Mouse (Mus musculus) Patski (cell line): ENCODE data around the gene Best3. TPM values are rescaled to one million over a fixed set of nuclear protein-coding genes. Genes with fewer than 3 reads are reported as not detected.
A peak's percentile ranks its signal among the peaks of the same experiment; 100 is the strongest.

Experiments
- ATAC-seq: fragments of 100-300 bp; one replicate; pipeline ENCODE4 v1.8.0; 2021
- CTCF ChIA-PET: fragments of 350-600 bp; sonication (Branson Sonifier 250); formaldehyde crosslinking; loops from one replicate; lab custom pipeline; 2022; ENCODE audit warnings: inconsistent platforms; lab: Charles Lee
- POLR2A ChIA-PET: fragments of 350-600 bp; sonication (Branson Sonifier 250); formaldehyde crosslinking; loops from one replicate; lab custom pipeline; 2022; ENCODE audit warnings: antibody characterized with exemption, inconsistent platforms; lab: Charles Lee
- DNase-seq: peaks from one replicate; pipeline ENCODE4 v3.0.0-alpha.2; 2011; ENCODE audit warnings: low read depth, low spot score
- H3K27me3 ChIP-seq: fragments of 371-371 bp; one replicate; pipeline ENCODE4 v1.5.1; 2021
- CTCF ChIP-seq: fragments of 100-300 bp; IDR thresholded peaks from one replicate; pipeline ENCODE4 v1.5.1; 2021
- in situ Hi-C: fragments of 300-500 bp; cut with MboI; formaldehyde crosslinking; loops from 3 replicates; pipeline ENCODE4 v1.11.1; 2018; ENCODE audit warnings: low pct_unique_long_range_greater_than_20kb, mixed read lengths
- polyA plus RNA-seq: library from polyadenylated mRNA; unstranded; gene quantifications from one replicate; pipeline ENCODE4 v1.2.3, GENCODE M21; 2021

The Best3 gene
- polyA plus RNA-seq, 1 experiment from 2014 or later, result not detected

- POLR2A ChIA-PET, result no interaction called here
- no peak for TF ChIP-seq CTCF
- DNase-seq, result no peak
- H3K27me3 ChIP-seq, result no peaks in the 10 kb centered on the region
- CTCF ChIA-PET, result no interaction called here
- in situ Hi-C loops, result no loop called here
- ATAC-seq, result no peak
Measured at GRCm38 (mm10) chr10:116955191-116955590, 30.9 kb upstream of the Best3 start.

- TF ChIP-seq CTCF, result no peak
- DNase-seq, result no peak
- in situ Hi-C loops, result no loop called here
- no peak for ATAC-seq
- H3K27me3 ChIP-seq, result no peaks in the 10 kb centered on the region
- ChIA-PET CTCF (interaction anchor here (0.9 kb wide), 1 partner anchor 9 kb away, joined by 3 read pairs; no protein-coding TSS in a partner anchor), POLR2A (interaction anchor here (0.8 kb wide), 1 partner anchor 39 kb away, joined by 3 read pairs; no protein-coding TSS in a partner anchor)
Measured at GRCm38 (mm10) chr10:116956483-116957158, 29.5 kb upstream of the Best3 start.

GRCm38 (mm10) chr10:116957867-116958551 lies 28.1 kb upstream of the Best3 start:
- ChIA-PET POLR2A (no interaction called here), CTCF (interaction anchor here (0.9 to 1.2 kb wide), 3 partner anchors 8 to 24 kb away, joined by 3 read pairs; no protein-coding TSS in a partner anchor)

GRCm38 (mm10) chr10:116962152-116962551 lies 24.0 kb upstream of the Best3 start:
- no peak for ATAC-seq
- no peaks in the 10 kb centered on the region for H3K27me3 ChIP-seq

More at GRCm38 (mm10) chr10:116957867-116958551, 28.1 kb upstream of the Best3 start:
- DNase-seq (peak; percentile 54), ATAC-seq (peak; percentile 97)
- TF ChIP-seq CTCF, result no peak
- in situ Hi-C loops, result no loop called here
- no peaks in the 10 kb centered on the region for H3K27me3 ChIP-seq

GRCm38 (mm10) chr10:116962803-116963202 lies 23.3 kb upstream of the Best3 start:
- no peak for TF ChIP-seq CTCF
- DNase-seq, result no peak
- no peaks in the 10 kb centered on the region for H3K27me3 ChIP-seq
- CTCF ChIA-PET, result no interaction called here
- ATAC-seq, result no peak
- in situ Hi-C loops, result no loop called here
- POLR2A ChIA-PET, result no interaction called here

More at GRCm38 (mm10) chr10:116962152-116962551, 24.0 kb upstream of the Best3 start:
- in situ Hi-C loops, result no loop called here
- ChIA-PET CTCF (no interaction called here), POLR2A (no interaction called here)
- TF ChIP-seq CTCF, result no peak
- DNase-seq, result no peak

GRCm38 (mm10) chr10:116964084-116964483 lies 22.0 kb upstream of the Best3 start:
- DNase-seq (no peak), ATAC-seq (no peak)
- ChIA-PET POLR2A (interaction anchor here (1.4 kb wide), 1 partner anchor 14 kb away, joined by 5 read pairs; no protein-coding TSS in a partner anchor), CTCF (interaction anchor here (0.8 to 1.4 kb wide), 3 partner anchors 14 to 20 kb away, joined by 3 read pairs; partner anchors contain the start of gene Rab3ip)
- in situ Hi-C loops, result no loop called here
- no peak for TF ChIP-seq CTCF
- no peaks in the 10 kb centered on the region for H3K27me3 ChIP-seq

GRCm38 (mm10) chr10:116964571-116964970 lies 21.5 kb upstream of the Best3 start:
- no peak for DNase-seq
- no peak for TF ChIP-seq CTCF
- no peaks in the 10 kb centered on the region for H3K27me3 ChIP-seq
- CTCF ChIA-PET, result interaction anchor here (1.2 to 1.4 kb wide), 2 partner anchors 14 to 20 kb away, joined by 3 read pairs; partner anchors contain the start of gene Rab3ip
- ATAC-seq, result no peak
- POLR2A ChIA-PET, result interaction anchor here (1.3 to 1.4 kb wide), 2 partner anchors 14 kb away, joined by 4 to 5 read pairs; partner anchors contain the start of gene Rab3ip
- in situ Hi-C loops, result no loop called here

- ATAC-seq (no peak), DNase-seq (no peak)
- POLR2A ChIA-PET, result interaction anchor here (0.6 to 1.4 kb wide), 3 partner anchors 13 to 383 kb away, joined by 4 to 10 read pairs (median 5); partner anchors contain the start of gene Rab3ip
- H3K27me3 ChIP-seq, result no peaks in the 10 kb centered on the region
- in situ Hi-C loops, result no loop called here
- no peak for TF ChIP-seq CTCF
- CTCF ChIA-PET, result interaction anchor here (1.3 to 1.4 kb wide), 2 partner anchors 16 to 21 kb away, joined by 3 to 5 read pairs; no protein-coding TSS in a partner anchor
Measured at GRCm38 (mm10) chr10:116965297-116965696, 20.8 kb upstream of the Best3 start.

GRCm38 (mm10) chr10:116966065-116966464 lies 20.0 kb upstream of the Best3 start:
- DNase-seq (no peak), ATAC-seq (no peak)
- TF ChIP-seq CTCF, result no peak
- H3K27me3 ChIP-seq, result no peaks in the 10 kb centered on the region
- CTCF ChIA-PET, result interaction anchor here (0.8 to 1.3 kb wide), 3 partner anchors 9 to 15 kb away, joined by 3 to 5 read pairs (median 4); no protein-coding TSS in a partner anchor
- in situ Hi-C loops, result no loop called here
- POLR2A ChIA-PET, result no interaction called here

- ChIA-PET CTCF (no interaction called here), POLR2A (interaction anchor here (1.2 kb wide), 1 partner anchor 9 kb away, joined by 6 read pairs; no protein-coding TSS in a partner anchor)
- in situ Hi-C loops, result no loop called here
- DNase-seq (no peak), ATAC-seq (no peak)
- no peaks in the 10 kb centered on the region for H3K27me3 ChIP-seq
- TF ChIP-seq CTCF, result no peak
Measured at GRCm38 (mm10) chr10:116968741-116969140, 17.4 kb upstream of the Best3 start.
